Mouse (Mus musculus): Measurements from ENCODE around the gene Ptar1.

- TF ChIP-seq GATA1 (IDR thresholded peaks at IDR 0.05; ENCODE audit: low read length) (no peak), TAL1 (IDR thresholded peaks at IDR 0.05; ENCODE audit: low read length) (no peak)
Measured at GRCm38 (mm10) chr19:23694344-23694743, 7.1 kb downstream of the Ptar1 start.
